Mouse (Mus musculus): ENCODE results near the gene Ccnjl.

The Ccnjl gene

DNA sequence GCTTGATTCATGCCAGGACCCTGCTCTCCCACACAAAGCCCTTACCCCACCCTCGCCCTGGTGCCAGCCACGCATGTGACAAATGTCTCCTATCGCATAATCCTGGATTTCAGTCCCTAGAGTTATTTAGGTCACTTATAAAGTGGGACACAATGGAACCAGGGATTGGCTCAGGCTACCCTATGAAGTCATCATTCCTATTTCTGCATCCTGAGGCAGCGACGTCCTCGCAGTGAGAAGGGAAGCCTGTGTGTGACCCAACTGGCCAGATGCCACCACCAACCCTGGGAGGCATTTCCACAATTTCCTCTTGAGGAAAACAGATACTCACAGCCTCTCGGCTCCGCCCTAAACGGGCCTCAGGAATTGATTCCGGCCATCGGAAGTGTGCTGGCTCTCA lies 41.0 kb downstream of the Ccnjl start:
- DNase-seq = peak; percentile 84 to 90

DNA sequence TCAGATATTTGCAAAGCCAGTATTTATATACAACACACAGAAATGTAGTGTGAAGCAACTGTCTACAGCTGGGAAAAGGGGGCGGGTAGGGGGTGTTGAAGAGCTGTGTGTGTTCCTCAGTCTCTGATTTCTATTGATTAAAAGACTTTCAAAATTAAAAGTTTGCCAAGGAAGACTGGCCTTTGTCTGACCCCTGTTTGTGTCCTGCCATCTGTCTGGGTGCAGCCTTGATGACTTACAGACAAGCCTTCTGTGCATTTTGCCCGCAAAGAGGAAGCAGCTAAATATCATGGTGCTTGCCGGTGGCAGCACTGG lies 46.4 kb downstream of the Ccnjl start:
- no peak for DNase-seq

DNA sequence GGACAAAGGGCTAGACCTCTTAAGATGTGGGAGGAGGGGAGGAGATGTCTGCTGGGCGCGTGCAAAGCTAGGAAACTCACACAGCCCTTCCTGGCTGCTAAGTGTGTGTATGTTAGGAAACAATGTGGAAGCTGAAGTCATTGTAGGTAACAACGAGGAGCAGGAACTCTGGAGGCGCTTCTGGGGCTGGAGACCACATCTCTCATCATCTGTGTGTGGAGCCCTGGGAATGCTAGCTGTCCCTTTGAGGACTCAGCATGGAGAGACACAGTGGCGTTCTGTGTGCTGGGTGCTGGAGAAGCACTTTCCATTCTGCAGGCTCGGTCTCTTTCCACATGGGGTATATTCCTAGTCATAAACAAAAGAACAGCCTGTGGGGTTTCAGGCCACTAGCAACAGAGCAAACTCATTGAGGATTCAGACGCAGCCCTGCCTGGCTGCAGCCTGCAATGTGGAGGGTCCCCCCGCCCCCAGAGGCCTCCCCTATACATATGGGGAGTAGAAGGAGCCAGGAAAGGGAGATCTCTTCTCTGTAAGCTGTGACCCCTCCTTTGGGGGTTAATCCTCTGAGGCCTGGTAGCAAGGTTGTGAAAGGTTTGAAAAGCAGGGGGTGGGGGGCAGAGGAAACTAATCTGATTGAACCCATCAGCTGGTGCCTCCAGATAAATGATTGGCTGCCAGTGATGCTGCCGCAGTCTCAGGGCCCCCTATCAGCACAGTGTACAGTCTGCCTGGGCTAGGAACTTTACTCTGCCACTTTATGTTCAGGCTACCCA lies 47.0 kb downstream of the Ccnjl start:
- DNase-seq = no peak

DNA sequence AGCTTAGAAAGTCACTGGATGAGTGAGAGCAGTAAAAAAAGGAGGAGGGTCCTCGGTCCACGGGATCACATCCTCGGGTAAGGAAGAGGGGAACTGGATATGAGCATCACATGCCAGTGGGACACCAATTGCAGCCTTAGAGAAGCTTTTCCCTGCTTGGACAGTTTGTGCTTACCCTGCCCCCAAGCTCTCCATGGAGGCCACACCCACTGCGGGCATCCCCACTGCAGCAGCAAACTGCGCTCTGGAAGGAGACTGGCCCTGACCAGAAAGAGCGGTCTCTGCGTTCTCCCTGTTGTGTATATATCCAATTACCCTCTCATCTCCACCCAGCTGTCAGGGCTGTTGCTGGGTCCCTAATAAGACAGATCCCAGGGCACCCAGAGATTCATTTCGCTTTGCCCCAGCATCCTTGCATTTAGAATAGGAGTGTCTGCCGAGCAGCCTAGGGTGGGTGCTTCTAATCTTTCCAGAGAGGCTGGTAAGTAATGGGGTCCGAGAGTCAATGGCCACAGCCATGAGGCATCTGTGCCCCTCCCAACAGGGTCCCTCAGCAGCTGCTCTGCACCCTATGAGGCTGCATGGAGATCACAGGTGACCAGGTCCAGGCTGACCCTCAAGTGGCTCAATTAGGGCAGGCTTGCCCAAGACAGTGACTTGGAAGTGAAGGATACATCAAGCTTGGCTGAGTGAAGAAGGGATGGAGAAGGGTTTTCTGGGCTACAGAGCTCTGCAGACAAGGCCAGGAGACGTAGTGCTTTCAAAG lies 49.3 kb downstream of the Ccnjl start:
- no peak for DNase-seq

DNA sequence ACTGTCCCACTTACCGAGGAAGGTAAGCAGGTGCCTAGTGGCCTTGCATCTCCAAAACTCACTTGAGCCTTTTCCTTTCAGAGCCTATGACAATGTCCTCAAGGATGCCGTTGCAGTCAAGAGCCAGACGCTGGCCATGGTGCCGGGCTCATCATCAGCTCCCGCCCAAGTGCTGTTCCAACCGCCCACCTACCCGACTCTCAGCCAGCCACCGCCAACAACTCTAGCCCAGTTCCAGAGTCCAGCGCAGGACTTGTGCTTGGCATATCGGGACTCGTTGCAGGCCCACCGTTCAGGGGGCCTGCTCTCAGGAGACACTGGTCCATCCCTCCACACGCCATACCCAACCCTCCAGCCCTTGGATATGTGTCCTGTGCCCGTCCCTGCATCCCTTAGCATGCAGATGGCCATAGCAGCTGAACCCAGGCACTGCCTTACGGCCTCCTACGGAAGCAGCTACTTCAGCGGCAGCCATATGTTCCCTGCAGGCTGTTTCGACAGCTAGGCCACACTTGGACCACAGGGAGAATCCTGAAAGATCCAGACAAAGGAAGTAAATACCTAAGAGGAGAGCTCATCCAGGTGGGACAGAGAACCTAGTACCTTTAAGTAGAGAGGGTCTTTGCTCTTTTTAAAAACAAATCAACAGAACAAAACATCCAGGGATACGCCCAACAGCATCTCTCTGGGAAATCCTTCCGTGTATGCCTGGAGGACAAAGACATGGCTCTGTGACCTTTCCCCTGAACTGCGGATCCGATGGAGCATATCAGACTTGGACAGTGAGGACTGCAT lies 56.8 kb downstream of the Ccnjl start:
- DNase-seq = no peak

DNA sequence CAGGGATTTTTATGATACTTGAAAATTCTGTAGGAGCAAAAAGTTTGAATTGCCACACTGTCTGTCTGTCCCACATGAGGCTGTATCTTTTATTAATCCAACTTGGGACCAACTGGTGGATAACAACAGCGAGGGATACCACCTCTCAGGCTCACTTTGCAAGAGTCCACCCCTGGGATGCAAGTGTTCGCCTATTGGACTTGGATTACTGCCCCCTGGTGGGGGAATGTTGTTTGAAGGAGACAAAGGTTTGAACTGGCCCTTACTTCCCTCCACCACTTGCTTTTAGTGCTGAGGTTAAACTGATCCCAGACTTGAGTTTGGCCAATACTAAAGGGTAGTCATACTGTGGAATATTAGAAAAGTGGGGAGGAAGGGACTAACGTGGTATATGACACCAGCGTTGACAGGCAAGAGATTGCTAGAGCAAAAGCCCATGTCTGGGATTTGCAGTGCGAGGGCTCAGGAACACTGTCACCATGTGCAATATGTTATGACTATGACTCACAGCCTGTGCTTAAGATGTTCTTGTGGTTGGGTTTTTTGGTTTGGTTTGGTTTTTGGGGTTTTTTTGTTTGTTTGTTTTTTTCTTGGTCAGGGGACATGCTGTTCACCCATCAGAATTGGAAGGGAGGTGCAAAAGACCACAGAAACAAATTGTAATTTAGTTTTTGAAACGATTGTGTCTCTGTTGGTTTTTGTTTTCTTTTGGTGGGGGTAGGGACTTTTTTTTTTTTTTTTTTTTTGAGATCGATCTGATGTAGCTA lies 57.9 kb downstream of the Ccnjl start, which contains the start of gene 4933415A04Rik:
TSS of gene 4933415A04Rik (plus strand) at position 717 of the 767 bp plus-strand sequence.
- DNase-seq = peak; percentile 73 to 94

DNA sequence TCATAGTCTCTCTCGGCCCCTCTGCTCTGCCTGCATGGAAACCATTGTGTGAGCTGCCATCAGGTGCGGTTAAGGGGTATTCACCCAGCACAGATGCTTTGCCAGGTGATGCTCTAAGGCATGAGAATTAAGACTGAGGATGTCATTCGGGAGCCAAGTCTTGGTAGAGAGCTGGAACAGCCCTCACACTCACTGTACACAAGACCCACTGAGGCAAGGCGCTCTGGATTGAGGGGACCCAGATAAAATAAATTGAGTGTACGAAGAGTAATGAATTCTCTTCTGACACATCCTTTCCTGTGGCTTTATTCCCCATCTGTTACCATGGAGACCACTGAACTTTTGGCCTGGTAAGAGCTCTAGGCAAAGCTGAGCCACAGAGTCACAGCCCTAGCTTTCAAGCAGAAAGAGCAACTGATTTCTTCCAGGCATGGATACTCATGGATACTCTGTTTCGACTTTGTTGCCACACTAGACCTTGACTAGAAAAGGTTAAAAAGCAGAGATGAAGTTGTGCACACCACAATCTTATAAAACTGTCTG lies 61.0 kb downstream of the Ccnjl start:
- no peak for DNase-seq

DNA sequence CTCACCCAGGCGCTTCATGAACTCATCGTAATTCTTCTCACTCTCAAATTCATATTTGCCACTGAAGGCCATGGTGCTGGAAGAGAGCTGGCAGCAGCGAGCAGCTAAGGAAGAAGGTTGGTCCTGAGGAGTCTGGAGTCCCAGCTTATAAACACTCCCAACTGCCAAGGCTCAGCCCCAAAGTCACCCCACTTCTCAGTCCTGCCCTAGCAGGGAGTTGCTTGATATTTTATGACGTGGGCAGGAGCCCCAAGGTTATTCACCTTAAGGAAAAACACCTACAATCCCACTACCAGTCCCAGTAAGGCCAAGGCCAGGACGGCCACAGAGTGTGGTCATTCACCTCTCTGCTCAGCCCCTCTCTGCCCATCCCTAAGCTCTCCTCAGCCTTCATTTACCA lies 72.9 kb downstream of the Ccnjl start, which contains the start of gene Fabp6:
TSS of gene Fabp6 (minus strand) at position 101 of the 400 bp plus-strand sequence.
- no peak for DNase-seq

DNA sequence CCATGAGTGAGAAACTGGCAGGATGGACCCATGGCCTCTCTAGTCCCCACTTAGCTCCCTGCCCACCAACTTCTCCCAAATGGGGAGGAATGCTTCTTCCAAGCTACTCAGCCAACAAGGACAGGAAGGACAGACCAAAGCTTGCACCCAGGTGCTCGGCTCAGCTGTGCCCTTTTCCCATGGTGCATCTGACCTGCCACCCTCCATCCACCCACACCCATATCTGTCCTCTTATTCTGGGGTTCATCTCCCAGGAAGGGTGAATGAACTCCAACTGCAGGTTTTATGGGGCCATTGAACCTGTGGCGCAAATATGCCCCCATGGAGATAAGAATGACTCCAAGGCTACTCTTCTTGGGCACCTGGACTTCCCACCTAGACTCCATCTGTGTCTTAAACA lies 75.6 kb downstream of the Ccnjl start:
- DNase-seq = no peak

DNA sequence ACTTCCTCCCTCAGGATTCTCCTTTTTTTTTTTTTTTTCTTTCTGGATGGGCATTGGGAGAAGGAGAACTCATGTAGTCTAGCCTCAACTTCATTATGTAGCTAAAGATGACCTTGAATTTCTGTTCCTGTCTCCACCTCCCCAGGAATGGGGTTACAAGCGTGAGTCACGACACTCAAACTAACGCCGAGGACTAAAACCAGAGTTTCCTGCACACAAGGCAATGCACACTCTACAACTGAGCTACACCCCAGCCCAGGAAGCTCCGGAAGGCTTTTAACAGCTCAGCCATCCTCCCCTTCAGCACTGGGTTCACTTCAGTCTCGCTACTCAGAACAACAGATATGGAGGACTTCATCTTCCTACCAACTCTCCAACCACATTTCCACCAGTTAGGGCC lies 76.3 kb downstream of the Ccnjl start:
- DNase-seq = no peak

DNA sequence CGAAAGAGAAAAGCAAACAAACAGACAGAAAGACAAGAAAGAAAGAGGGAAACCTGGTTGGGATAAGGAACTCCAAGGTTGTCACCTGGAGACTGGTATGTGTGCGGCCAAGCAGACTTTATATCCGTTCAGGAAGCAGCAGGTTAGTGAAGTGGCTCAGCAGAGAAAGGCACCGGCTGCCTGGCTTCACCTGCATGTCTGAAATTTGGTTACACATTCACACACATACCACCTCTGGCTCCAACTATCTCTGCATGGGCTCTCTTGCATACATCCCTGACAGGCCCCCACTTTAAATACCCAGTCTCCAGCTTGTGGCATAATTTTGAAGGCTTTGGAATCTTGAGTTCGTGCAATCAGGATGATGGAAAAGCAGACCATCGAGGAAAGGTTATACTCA lies 77.3 kb downstream of the Ccnjl start:
- no peak for DNase-seq

DNA sequence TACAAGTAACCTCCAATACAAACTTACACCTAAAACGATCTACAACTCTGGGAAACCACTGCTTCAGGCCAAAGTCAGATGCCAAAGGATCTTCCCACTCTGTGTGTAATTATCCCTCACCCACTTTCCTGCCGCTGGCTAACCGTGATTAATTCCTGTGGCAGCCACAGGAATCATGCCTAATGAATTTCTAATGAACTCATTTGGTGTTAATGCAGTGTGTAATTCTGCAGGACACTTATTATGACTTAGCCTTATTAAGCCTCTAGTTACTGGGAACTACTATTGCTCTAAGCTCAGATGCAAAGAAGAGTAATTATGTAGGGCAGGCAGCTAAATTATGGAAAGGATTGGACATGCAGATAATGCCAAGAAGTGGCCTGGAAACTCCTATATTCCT lies 79.9 kb downstream of the Ccnjl start:
- no peak for DNase-seq

DNA sequence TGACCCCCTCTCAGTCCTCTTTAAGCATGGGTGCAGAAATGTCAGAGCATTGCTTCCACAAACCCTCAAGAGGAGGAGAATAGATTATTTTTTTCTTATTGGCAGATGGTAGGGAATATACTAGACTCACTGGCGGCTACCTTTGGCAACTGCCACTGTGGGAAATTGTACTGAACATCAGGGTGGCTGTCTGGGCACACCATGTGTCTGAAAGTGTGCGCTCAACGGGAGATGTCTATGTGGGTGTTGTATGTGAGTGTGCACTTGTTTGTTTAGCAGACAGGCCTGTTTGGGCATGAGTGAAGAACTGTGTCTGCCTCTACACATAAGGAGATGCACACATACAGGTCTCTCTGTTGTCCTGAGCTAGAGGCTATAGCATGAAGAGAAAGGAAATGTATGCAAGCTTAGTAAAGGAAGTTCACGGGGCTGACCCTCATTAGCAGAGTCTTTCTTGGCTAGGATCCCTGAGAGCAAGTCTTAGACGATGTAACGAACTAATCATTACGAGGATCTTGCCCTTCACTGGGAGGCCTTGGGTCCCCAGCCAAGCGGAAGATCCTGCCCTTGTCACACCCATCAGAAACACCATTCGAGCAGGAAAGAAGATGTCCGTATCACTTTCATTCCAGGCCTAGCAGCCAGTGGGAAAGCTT lies 81.5 kb downstream of the Ccnjl start:
- no peak for DNase-seq

DNA sequence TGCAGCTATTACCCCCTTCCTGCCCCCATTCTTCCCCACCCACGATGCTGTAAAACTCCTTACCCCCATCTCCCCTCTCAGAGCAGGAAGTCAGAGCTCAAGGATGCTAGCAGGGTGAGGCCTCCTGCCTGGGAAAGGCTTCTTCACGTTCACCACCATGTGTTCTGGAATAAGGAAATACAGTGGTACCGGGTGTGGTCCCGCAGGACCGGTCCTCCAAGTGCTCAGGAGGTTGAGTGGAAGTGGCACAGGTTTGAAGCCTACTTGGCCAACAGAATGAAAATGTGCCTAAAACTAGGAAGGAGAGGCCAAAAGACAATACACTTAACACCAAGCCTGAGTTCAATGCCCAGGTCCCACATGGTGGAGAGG lies 82.1 kb downstream of the Ccnjl start:
- DNase-seq = no peak

DNA sequence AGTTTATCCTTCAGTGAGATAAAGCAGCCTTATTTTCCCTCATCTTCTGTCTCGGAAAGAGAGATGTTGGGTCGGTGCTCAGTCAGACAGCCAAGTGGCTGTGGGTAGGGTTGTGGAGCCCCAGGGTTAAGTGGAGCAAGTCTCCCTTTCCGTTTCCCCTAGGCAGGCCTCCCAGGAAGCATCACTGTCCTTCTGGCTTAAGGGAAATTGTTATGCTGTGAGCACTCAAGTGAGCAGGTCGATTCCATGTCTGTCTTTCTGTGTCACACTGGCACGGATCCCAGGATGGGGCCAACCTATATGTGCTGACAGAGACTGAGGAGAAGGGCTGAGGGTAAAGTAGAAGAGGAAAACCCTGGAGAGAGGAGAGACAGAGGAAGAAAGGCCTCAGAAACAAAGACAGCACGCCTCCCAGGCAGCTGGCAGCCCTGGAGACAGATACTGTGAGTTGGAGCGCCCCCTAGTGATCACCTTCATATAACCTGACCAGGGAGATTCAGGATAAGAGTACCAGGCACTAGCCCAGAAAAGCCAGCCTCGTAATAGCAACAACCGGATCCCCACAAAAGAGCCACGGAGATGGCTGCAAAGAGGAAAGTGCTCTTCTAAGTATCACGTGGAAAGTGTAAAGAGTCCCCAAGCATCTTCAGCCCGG lies 84.4 kb downstream of the Ccnjl start:
- DNase-seq = peak; percentile 82 to 95

DNA sequence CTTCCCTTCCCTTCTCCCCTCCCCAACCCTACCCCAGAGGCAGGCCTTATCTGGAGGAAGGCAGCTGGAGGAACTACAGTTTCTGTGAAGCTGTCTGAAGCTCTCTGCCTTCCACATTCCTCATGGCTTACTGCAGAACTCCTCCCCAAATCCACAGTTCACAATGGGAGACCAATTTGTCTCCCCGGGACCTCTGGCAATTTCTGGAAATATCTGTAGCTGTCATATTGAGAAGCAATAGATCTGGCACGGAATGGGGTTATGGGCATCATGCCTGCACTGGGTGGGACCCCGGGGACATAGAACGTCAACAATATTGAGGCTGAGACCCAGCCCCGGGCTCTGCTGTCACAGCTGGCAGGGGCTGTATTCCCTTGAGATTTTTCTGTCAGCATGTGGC lies 89.3 kb downstream of the Ccnjl start:
- DNase-seq = no peak

DNA sequence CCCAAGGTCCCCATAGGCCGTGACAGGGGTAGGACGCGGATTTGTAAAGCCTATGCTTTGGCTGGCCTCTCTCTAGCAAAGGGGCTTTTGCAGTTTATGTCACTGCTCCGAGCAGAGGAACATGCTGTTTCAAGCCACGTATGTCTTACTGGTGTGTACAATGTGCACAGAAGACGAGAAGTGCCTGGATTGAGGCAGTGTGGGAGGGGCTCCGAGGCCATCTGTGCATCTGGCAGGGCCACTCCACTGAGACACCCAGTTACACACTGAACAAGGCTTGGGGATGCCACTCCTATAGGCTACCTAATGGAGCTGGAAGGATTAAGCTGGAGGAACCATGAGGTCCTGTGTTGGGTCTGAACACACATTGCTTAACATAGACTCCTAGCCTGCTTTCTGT lies 89.8 kb downstream of the Ccnjl start:
- DNase-seq = no peak

DNA sequence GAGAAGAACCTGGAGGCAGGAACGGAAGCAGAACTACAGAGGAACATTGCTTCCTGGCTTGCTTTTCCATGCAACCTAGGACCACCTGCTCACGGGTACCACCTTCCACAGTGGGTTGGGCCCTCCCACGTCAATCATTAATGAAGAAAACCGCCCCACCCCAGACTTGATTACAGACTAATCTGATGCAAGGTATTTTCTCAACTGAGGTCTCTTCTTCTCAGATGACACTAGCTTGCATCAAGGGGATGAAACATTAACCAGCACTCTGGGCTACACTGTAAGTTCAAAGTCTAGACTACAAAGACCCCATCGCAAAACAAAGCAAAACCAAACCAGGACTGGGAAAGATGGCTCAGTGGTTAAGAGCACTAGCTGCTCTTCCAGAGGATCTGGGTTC lies 93.2 kb downstream of the Ccnjl start:
- DNase-seq = peak; percentile 70 to 79

DNA sequence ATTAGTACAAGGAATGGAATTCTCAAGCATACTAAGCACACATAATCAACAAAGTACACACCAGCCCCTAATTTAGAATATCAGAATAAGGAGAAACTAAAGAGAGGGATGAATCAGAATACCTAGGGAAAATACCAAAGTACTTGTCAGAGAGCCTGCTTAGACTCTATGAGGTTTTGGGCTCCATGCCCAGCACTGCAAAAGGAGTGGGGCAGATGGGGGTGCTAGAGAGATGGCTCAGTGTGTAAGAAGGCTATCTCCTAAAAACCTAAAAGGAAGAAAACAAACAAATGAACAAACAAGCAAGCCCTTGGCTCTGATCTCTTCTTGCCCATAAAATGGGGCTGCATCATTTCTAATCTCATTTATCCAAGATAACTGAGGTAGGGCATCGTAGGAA lies 95.8 kb downstream of the Ccnjl start:
- no peak for DNase-seq

DNA sequence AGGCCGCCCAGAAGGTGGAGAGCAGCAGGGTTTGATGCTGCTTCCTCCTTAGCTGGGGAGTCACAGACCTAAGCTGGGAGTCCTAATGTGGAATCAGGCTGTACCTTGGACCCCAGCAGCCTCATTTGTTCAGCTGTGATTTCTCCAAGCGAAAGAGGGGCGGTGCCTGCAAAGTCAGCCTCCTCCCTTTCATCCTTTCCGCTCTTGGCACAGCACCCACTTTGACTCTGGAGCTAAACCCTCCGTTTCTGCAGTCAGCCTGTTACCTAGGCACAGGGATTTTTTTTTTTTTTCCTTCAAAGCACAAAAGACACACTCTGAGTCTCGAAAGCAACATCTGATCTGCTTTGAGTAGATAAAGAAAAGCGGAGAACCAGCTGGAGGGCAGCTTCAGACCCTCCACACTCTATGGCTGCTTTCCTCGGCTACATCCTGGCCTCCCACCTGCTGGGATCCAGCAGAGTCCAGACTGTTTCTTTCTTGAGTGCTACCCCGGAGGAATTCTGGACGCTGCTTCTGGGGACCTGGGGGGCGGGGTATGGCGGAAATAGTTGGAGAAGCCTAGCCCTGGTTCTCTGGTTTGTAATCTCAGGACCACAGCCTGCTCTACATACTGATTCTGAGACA lies 97.8 kb downstream of the Ccnjl start:
- DNase-seq = peak; percentile 89
